Mouse (Mus musculus): ENCODE data around the gene Moxd2. TPM values are rescaled to one million over a fixed set of nuclear protein-coding genes. Genes with fewer than 3 reads are reported as not detected.

The Moxd2 gene
- polyA plus RNA-seq, 1 experiment from 2014 or later = not detected

Other genes with a start within 250 kb of the Moxd2 start
- gene Prss58, start 12.9 kb upstream of the Moxd2 start, polyA plus RNA-seq (2014; fragmentation: Nextera tagmentation; extraction: Ambion mirVana) = not detected in 2 replicates
- gene 1700074P13Rik, start 53.1 kb upstream of the Moxd2 start, polyA plus RNA-seq (2014; fragmentation: Nextera tagmentation; extraction: Ambion mirVana) = not detected in 2 replicates
- gene Gm4744, start 64.4 kb upstream of the Moxd2 start, polyA plus RNA-seq (2014; fragmentation: Nextera tagmentation; extraction: Ambion mirVana) = not detected in 2 replicates
- not detected in 2 replicates for gene 1810009J06Rik, start 77.3 kb upstream of the Moxd2 start, polyA plus RNA-seq (2014; fragmentation: Nextera tagmentation; extraction: Ambion mirVana)
- not detected in 2 replicates for gene Gm2663, start 112.0 kb upstream of the Moxd2 start, polyA plus RNA-seq (2014; fragmentation: Nextera tagmentation; extraction: Ambion mirVana)
- gene 2210010C04Rik, start 148.0 kb upstream of the Moxd2 start, polyA plus RNA-seq (2014; fragmentation: Nextera tagmentation; extraction: Ambion mirVana) = not detected in 2 replicates

Data from hindbrain, embryonic 14.5 days (tissue).